Mouse (Mus musculus): ENCODE results near the gene Akap1. TPM values are rescaled to one million over a fixed set of nuclear protein-coding genes. Genes with fewer than 3 reads are reported as not detected.

Gene Akap1
- polyA plus RNA-seq, 1 experiment: 7.7 TPM

- Histone ChIP-seq H3K27ac (ENCODE audit: control insufficient read depth, insufficient read depth, low read depth, low read length, poor library complexity) (no peak overlapping the region), H3K4me1 (ENCODE audit: control insufficient read depth, insufficient read depth, low read length) (no peaks in the 10 kb centered on the region), H3K4me3 (replicated peaks; ENCODE audit: control insufficient read depth, low read depth, low read length) (no peak overlapping the region)
- WGBS: 70% methylated on average over 2 of the region's 2 CpGs
- TF ChIP-seq CTCF (IDR thresholded peaks at IDR 0.05; ENCODE audit: control insufficient read depth, insufficient read depth, low read length) (no peak), POLR2A (IDR thresholded peaks at IDR 0.05; ENCODE audit: borderline replicate concordance, control insufficient read depth, low read depth, low read length) (no peak)
Observed at GRCm38 (mm10) chr11:88862355-88862754, 2.0 kb downstream of the Akap1 start.

- H3K4me1 ChIP-seq (ENCODE audit: control insufficient read depth, insufficient read depth, low read length): no peaks in the 10 kb centered on the region
- no peak for TF ChIP-seq CTCF (IDR thresholded peaks at IDR 0.05; ENCODE audit: control insufficient read depth, insufficient read depth, low read length)
- no peak for TF ChIP-seq POLR2A (IDR thresholded peaks at IDR 0.05; ENCODE audit: borderline replicate concordance, control insufficient read depth, low read depth, low read length)
- H3K27ac ChIP-seq (ENCODE audit: control insufficient read depth, insufficient read depth, low read depth, low read length, poor library complexity): no peak overlapping the region
- no peak overlapping the region for H3K4me3 ChIP-seq (replicated peaks; ENCODE audit: control insufficient read depth, low read depth, low read length)
- WGBS: 70% methylated on average over 3 of the region's 3 CpGs
Observed at GRCm38 (mm10) chr11:88861060-88861459, 3.3 kb downstream of the Akap1 start.

GRCm38 (mm10) chr11:88860641-88861040 lies 3.7 kb downstream of the Akap1 start:
- no peaks in the 10 kb centered on the region for H3K4me1 ChIP-seq (ENCODE audit: control insufficient read depth, insufficient read depth, low read length)
- H3K27ac ChIP-seq (ENCODE audit: control insufficient read depth, insufficient read depth, low read depth, low read length, poor library complexity): no peak overlapping the region
- WGBS: 80% methylated on average over 3 of the region's 3 CpGs
- no peak for TF ChIP-seq CTCF (IDR thresholded peaks at IDR 0.05; ENCODE audit: control insufficient read depth, insufficient read depth, low read length)
- TF ChIP-seq POLR2A (IDR thresholded peaks at IDR 0.05; ENCODE audit: borderline replicate concordance, control insufficient read depth, low read depth, low read length): no peak
- no peak overlapping the region for H3K4me3 ChIP-seq (replicated peaks; ENCODE audit: control insufficient read depth, low read depth, low read length)

GRCm38 (mm10) chr11:88857311-88858005 lies 6.9 kb downstream of the Akap1 start:
- Histone ChIP-seq H3K4me1 (ENCODE audit: control insufficient read depth, insufficient read depth, low read length) (no peaks in the 10 kb centered on the region), H3K27ac (ENCODE audit: control insufficient read depth, insufficient read depth, low read depth, low read length, poor library complexity) (no peak overlapping the region), H3K4me3 (replicated peaks; ENCODE audit: control insufficient read depth, low read depth, low read length) (no peak overlapping the region)
- WGBS: 74% methylated on average over 3 of the region's 3 CpGs
- TF ChIP-seq POLR2A (IDR thresholded peaks at IDR 0.05; ENCODE audit: borderline replicate concordance, control insufficient read depth, low read depth, low read length) (no peak), CTCF (IDR thresholded peaks at IDR 0.05; ENCODE audit: control insufficient read depth, insufficient read depth, low read length) (no peak)

- H3K4me1 ChIP-seq (ENCODE audit: control insufficient read depth, insufficient read depth, low read length): no peaks in the 10 kb centered on the region
- WGBS: 64% methylated on average over 2 of the region's 2 CpGs
- no peak overlapping the region for H3K4me3 ChIP-seq (replicated peaks; ENCODE audit: control insufficient read depth, low read depth, low read length)
- no peak overlapping the region for H3K27ac ChIP-seq (ENCODE audit: control insufficient read depth, insufficient read depth, low read depth, low read length, poor library complexity)
- no peak for TF ChIP-seq POLR2A (IDR thresholded peaks at IDR 0.05; ENCODE audit: borderline replicate concordance, control insufficient read depth, low read depth, low read length)
- no peak for TF ChIP-seq CTCF (IDR thresholded peaks at IDR 0.05; ENCODE audit: control insufficient read depth, insufficient read depth, low read length)
Observed at GRCm38 (mm10) chr11:88856383-88856782, 8.0 kb downstream of the Akap1 start.

GRCm38 (mm10) chr11:88855795-88856194 lies 8.6 kb downstream of the Akap1 start:
- no peak overlapping the region for H3K4me3 ChIP-seq (replicated peaks; ENCODE audit: control insufficient read depth, low read depth, low read length)
- H3K4me1 ChIP-seq (ENCODE audit: control insufficient read depth, insufficient read depth, low read length): no peaks in the 10 kb centered on the region
- 82% methylated on average over 4 of the region's 4 CpGs for WGBS
- TF ChIP-seq CTCF (IDR thresholded peaks at IDR 0.05; ENCODE audit: control insufficient read depth, insufficient read depth, low read length) (no peak), POLR2A (IDR thresholded peaks at IDR 0.05; ENCODE audit: borderline replicate concordance, control insufficient read depth, low read depth, low read length) (no peak)
- H3K27ac ChIP-seq (ENCODE audit: control insufficient read depth, insufficient read depth, low read depth, low read length, poor library complexity): no peak overlapping the region

- Histone ChIP-seq H3K27ac (ENCODE audit: control insufficient read depth, insufficient read depth, low read depth, low read length, poor library complexity) (no peak overlapping the region), H3K4me1 (ENCODE audit: control insufficient read depth, insufficient read depth, low read length) (no peaks in the 10 kb centered on the region), H3K4me3 (replicated peaks; ENCODE audit: control insufficient read depth, low read depth, low read length) (no peak overlapping the region)
- TF ChIP-seq POLR2A (IDR thresholded peaks at IDR 0.05; ENCODE audit: borderline replicate concordance, control insufficient read depth, low read depth, low read length) (no peak), CTCF (IDR thresholded peaks at IDR 0.05; ENCODE audit: control insufficient read depth, insufficient read depth, low read length) (no peak)
- WGBS: 89% methylated on average over 2 of the region's 2 CpGs
Observed at GRCm38 (mm10) chr11:88853588-88853987, 10.8 kb downstream of the Akap1 start.

- Histone ChIP-seq H3K4me1 (ENCODE audit: control insufficient read depth, insufficient read depth, low read length) (no peaks in the 10 kb centered on the region), H3K27ac (ENCODE audit: control insufficient read depth, insufficient read depth, low read depth, low read length, poor library complexity) (no peak overlapping the region), H3K4me3 (replicated peaks; ENCODE audit: control insufficient read depth, low read depth, low read length) (no peak overlapping the region)
- TF ChIP-seq CTCF (IDR thresholded peaks at IDR 0.05; ENCODE audit: control insufficient read depth, insufficient read depth, low read length) (no peak), POLR2A (IDR thresholded peaks at IDR 0.05; ENCODE audit: borderline replicate concordance, control insufficient read depth, low read depth, low read length) (no peak)
- WGBS: 88% methylated on average over 4 of the region's 4 CpGs
Observed at GRCm38 (mm10) chr11:88852806-88853205, 11.6 kb downstream of the Akap1 start.
